Mouse (Mus musculus) liver, embryonic 15.5 days (tissue): Measurements from ENCODE around the gene Syngr4. TPM values are rescaled to one million over a fixed set of nuclear protein-coding genes. Genes with fewer than 3 reads are reported as not detected.
A peak's percentile ranks its signal among the peaks of the same experiment; 100 is the strongest.

Source experiments
- ATAC-seq: fragments of 200-750 bp; cut with Nextera tagmentation; 2 replicates; pipeline ENCODE4 v1.8.0; 2017; ENCODE audit warnings: moderate number of reproducible peaks, mild to moderate bottlenecking, moderate library complexity; ENCODE audit not compliant: insufficient read depth
- H3K27ac ChIP-seq: fragments of 300-500 bp; sonication (generic); replicated peaks from 2 replicates; pipeline ENCODE4 v1.5.1; 2015; ENCODE audit warnings: mild to moderate bottlenecking, inconsistent platforms
- H3K27me3 ChIP-seq: fragments of 300-500 bp; sonication (generic); 2 replicates; pipeline ENCODE4 v1.6.1; 2015; ENCODE audit warnings: mild to moderate bottlenecking, inconsistent platforms
- H3K36me3 ChIP-seq: fragments of 300-500 bp; sonication (generic); replicated peaks from 2 replicates; pipeline ENCODE4 v1.6.1; 2015; ENCODE audit warnings: moderate library complexity, mild to moderate bottlenecking, inconsistent platforms
- H3K4me1 ChIP-seq: fragments of 300-500 bp; sonication (generic); replicated peaks from 2 replicates; pipeline ENCODE4 v1.6.1; 2015; ENCODE audit warnings: inconsistent platforms
- H3K4me2 ChIP-seq: fragments of 300-500 bp; sonication (generic); 2 replicates; pipeline ENCODE4 v1.6.1; 2015; ENCODE audit warnings: moderate library complexity, mild to moderate bottlenecking, inconsistent platforms
- H3K4me3 ChIP-seq: fragments of 300-500 bp; sonication (generic); replicated peaks from 2 replicates; pipeline ENCODE4 v1.5.1; 2015; ENCODE audit warnings: mild to moderate bottlenecking, inconsistent platforms
- H3K9ac ChIP-seq: fragments of 300-500 bp; sonication (generic); 2 replicates; pipeline ENCODE4 v1.6.1; 2015; ENCODE audit warnings: moderate library complexity, mild to moderate bottlenecking, inconsistent platforms
- H3K9me3 ChIP-seq: fragments of 300-500 bp; sonication (generic); replicated peaks from 2 replicates; pipeline ENCODE4 v1.6.1; 2016; ENCODE audit warnings: inconsistent platforms
- WGBS: fragments of 180-500 bp; shearing (Covaris S2); methylation state at CpG from one replicate; pipeline ENCODE4 v1.1.7; 2015; ENCODE audit warnings: mixed read lengths; ENCODE audit not compliant: insufficient replicate concordance; 5-methylcytosine and 5-hydroxymethylcytosine counted together
- polyA plus RNA-seq: library from polyadenylated mRNA; unstranded; fragments of >200 nt; fragmentation: Nextera tagmentation; extraction: Ambion mirVana; gene quantifications from 2 replicates; pipeline ENCODE4 v1.2.1, GENCODE M21; 2015

Gene Syngr4
- polyA plus RNA-seq, 1 experiment from 2014 or later, result 0.94 TPM

DNA sequence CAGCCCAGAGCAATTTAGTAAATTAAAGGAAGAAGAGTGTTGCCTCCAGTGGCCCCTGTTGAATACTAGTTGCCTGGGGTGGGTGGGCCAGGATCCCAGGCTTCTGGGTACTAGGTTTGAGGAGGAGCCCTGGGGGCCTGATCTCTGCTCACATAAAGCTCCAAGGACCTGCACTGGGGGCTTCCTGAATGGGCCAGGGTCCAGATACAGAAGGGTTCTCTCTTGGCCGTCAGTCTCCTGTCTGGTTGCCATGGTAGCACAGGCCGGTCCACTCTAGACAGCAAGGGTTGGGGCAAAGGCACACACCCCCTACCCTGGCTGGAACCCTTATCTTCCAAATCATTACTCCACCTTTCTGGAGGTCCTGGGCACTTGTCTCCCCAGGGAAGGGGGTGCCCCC is 28.6 kb downstream of the Syngr4 start:
- no peak overlapping the region for H3K4me3 ChIP-seq
- H3K9ac ChIP-seq, result no peak overlapping the region
- no peaks in the 10 kb centered on the region for H3K36me3 ChIP-seq
- ATAC-seq, result no peak
- no peaks in the 10 kb centered on the region for H3K9me3 ChIP-seq
- H3K4me2 ChIP-seq, result no peak overlapping the region
- H3K27me3 ChIP-seq, result peaks cover 77% of the 10 kb centered on the region
- no peak overlapping the region for H3K27ac ChIP-seq
- H3K4me1 ChIP-seq, result peaks cover 21% of the 10 kb centered on the region
- 38% methylated on average over 2 of the region's 2 CpGs for WGBS

GRCm38 (mm10) chr7:45865925-45866910 is 30.3 kb downstream of the Syngr4 start:
- Histone ChIP-seq H3K9ac (peak overlapping the region; percentile 61), H3K9me3 (no peaks in the 10 kb centered on the region), H3K4me2 (peak overlapping the region; percentile 95), H3K36me3 (no peaks in the 10 kb centered on the region), H3K27me3 (peaks cover 68% of the 10 kb centered on the region), H3K4me3 (peak overlapping the region; percentile 65), H3K27ac (no peak overlapping the region), H3K4me1 (peaks cover 19% of the 10 kb centered on the region)
- ATAC-seq, result peak; percentile 80
- 2% methylated on average over 117 of the region's 117 CpGs for WGBS

- Histone ChIP-seq H3K27me3 (peaks cover 65% of the 10 kb centered on the region), H3K9ac (no peak overlapping the region), H3K4me1 (peaks cover 13% of the 10 kb centered on the region), H3K4me2 (no peak overlapping the region), H3K4me3 (no peak overlapping the region), H3K9me3 (no peaks in the 10 kb centered on the region), H3K27ac (no peak overlapping the region), H3K36me3 (no peaks in the 10 kb centered on the region)
- ATAC-seq, result no peak
- 55% methylated on average over 3 of the region's 3 CpGs for WGBS
Observed at GRCm38 (mm10) chr7:45864435-45864834, 32.1 kb downstream of the Syngr4 start.

- H3K27ac ChIP-seq, result no peak overlapping the region
- H3K36me3 ChIP-seq, result no peaks in the 10 kb centered on the region
- H3K27me3 ChIP-seq, result peaks cover 65% of the 10 kb centered on the region
- no peak overlapping the region for H3K4me3 ChIP-seq
- H3K4me2 ChIP-seq, result no peak overlapping the region
- ATAC-seq, result no peak
- peaks cover 13% of the 10 kb centered on the region for H3K4me1 ChIP-seq
- H3K9me3 ChIP-seq, result no peaks in the 10 kb centered on the region
- WGBS, result 69% methylated on average over 7 of the region's 7 CpGs
- H3K9ac ChIP-seq, result no peak overlapping the region
Observed at GRCm38 (mm10) chr7:45862804-45863203, 33.7 kb downstream of the Syngr4 start.

- H3K27ac ChIP-seq, result no peak overlapping the region
- peaks cover 73% of the 10 kb centered on the region for H3K27me3 ChIP-seq
- no peak overlapping the region for H3K4me3 ChIP-seq
- no peak overlapping the region for H3K9ac ChIP-seq
- no peak overlapping the region for H3K4me2 ChIP-seq
- H3K4me1 ChIP-seq, result peaks cover 7% of the 10 kb centered on the region; the same call in 1 of the 2 replicates
- H3K9me3 ChIP-seq, result no peaks in the 10 kb centered on the region
- no peak for ATAC-seq
- WGBS, result 41% methylated on average over 4 of the region's 4 CpGs
- H3K36me3 ChIP-seq, result no peaks in the 10 kb centered on the region
Observed at GRCm38 (mm10) chr7:45859008-45859407, 37.5 kb downstream of the Syngr4 start.

GRCm38 (mm10) chr7:45856950-45857901 is 39.3 kb downstream of the Syngr4 start:
- peak overlapping the region; percentile 41 for H3K4me2 ChIP-seq
- H3K27me3 ChIP-seq, result peaks cover 72% of the 10 kb centered on the region
- no peaks in the 10 kb centered on the region for H3K9me3 ChIP-seq
- H3K4me1 ChIP-seq, result peaks cover 7% of the 10 kb centered on the region; the same call in 1 of the 2 replicates
- WGBS, result 3% methylated on average over 30 of the region's 30 CpGs
- no peaks in the 10 kb centered on the region for H3K36me3 ChIP-seq
- H3K9ac ChIP-seq, result no peak overlapping the region
- no peak overlapping the region for H3K27ac ChIP-seq
- ATAC-seq, result no peak
- H3K4me3 ChIP-seq, result peak overlapping the region; percentile 14; the same call in 1 of the 2 replicates

DNA sequence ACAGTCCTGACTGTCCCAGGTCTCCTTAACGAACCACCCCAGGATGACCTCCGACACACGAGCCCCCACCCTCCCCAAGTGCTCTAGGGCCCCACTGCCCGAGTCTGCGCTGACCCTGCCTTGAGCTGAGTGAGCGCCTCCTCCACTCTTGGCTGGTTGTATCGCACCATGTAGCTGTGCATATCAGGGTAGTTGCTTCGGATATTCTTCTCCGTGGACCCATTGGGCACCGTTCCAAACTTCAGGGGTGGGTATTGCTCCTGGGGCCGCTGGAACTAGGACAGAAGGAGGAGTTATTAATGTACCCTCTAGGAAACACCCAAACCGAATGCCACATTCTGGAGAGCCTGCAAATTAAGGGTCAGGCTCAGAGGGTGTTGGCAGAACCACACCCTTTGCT is 43.4 kb downstream of the Syngr4 start:
- Histone ChIP-seq H3K4me3 (no peak overlapping the region), H3K4me2 (no peak overlapping the region), H3K9me3 (no peaks in the 10 kb centered on the region), H3K9ac (no peak overlapping the region), H3K4me1 (peaks cover 7% of the 10 kb centered on the region; the same call in 1 of the 2 replicates), H3K27me3 (peaks cover 54% of the 10 kb centered on the region), H3K27ac (no peak overlapping the region), H3K36me3 (no peaks in the 10 kb centered on the region)
- WGBS, result 73% methylated on average over 12 of the region's 12 CpGs
- no peak for ATAC-seq

GRCm38 (mm10) chr7:45850661-45851060 is 45.9 kb downstream of the Syngr4 start:
- Histone ChIP-seq H3K4me3 (no peak overlapping the region), H3K4me2 (no peak overlapping the region), H3K9me3 (no peaks in the 10 kb centered on the region), H3K27me3 (peaks cover 35% of the 10 kb centered on the region), H3K27ac (no peak overlapping the region), H3K36me3 (no peaks in the 10 kb centered on the region), H3K9ac (no peak overlapping the region), H3K4me1 (no peaks in the 10 kb centered on the region)
- ATAC-seq, result no peak
- 35% methylated on average over 3 of the region's 3 CpGs for WGBS

DNA sequence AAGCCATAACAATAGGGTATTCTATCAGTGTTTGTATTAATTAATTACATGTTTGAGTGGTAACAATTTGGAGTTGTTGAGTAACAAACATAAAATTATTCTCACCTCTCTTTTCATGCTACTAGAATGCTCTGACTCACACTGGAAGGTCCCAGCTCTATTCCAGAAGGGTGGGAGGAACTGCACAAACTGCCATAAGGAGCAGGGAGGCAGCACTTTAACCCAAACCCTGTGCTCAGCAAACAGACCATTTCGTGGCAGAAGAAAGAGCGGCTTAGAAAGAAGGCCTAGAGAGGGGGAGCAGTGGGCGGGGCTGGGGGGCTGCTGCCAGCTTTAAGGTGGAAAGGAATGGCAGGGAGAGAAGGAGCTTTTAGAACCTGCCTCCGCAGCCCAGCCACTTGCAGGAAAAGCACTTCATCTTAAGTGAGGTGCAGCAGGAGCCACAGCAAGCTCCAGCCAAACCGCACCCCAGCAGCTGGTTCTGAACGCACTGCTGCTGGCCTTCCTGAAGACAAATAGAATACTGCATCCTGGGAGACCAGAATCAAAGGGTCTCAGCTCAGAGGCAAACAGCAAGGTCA is 48.0 kb downstream of the Syngr4 start:
- H3K4me3 ChIP-seq, result no peak overlapping the region
- no peak for ATAC-seq
- no peak overlapping the region for H3K9ac ChIP-seq
- H3K27ac ChIP-seq, result no peak overlapping the region
- H3K4me1 ChIP-seq, result no peaks in the 10 kb centered on the region
- peaks cover 29% of the 10 kb centered on the region for H3K27me3 ChIP-seq
- no peaks in the 10 kb centered on the region for H3K36me3 ChIP-seq
- H3K9me3 ChIP-seq, result no peaks in the 10 kb centered on the region
- 27% methylated on average over 6 of the region's 6 CpGs for WGBS
- no peak overlapping the region for H3K4me2 ChIP-seq

DNA sequence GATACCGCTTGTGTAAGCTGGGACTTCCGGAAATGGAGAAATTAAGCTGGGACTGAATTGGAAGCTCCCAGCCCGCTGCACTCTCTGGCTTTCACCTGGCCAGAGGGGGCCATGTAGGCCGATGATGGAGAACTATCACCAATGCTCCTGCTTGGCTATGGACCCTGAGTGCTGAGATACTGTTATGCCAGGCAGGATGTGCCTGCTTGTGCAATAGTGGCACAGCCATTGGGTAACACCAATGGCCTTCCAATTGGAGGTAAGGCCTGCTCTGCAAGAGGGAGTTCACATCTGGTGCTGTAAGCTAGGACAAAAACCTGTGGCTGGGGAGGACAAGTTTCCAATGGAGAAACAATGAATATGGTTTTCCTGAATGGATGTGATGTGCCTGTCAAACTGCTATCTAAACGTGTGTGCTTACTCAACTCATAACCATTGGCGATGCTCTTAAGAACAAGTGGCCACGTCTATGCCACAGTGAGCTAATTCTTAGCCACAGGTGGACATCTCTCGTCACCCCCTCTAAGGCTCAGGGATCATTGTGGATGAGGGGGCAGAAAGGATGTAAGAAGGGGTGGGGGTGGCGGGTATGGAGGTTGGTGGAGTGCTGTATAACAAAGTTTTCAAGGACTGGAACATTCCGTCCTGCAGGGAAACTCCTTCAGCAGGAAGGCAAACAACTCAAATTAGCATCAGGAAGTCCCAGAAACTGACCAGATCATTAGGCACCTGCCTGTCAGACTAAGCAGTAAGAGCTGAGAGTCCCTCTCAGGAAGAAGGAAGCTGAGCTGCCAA is 53.4 kb downstream of the Syngr4 start:
- Histone ChIP-seq H3K27ac (no peak overlapping the region), H3K4me2 (no peak overlapping the region), H3K9ac (no peak overlapping the region), H3K36me3 (no peaks in the 10 kb centered on the region), H3K27me3 (peaks cover 40% of the 10 kb centered on the region), H3K4me1 (no peaks in the 10 kb centered on the region), H3K9me3 (no peaks in the 10 kb centered on the region), H3K4me3 (no peak overlapping the region)
- ATAC-seq, result no peak
- 62% methylated on average over 10 of the region's 10 CpGs for WGBS
